Mouse (Mus musculus) cerebellum, postnatal 36 days (tissue): ENCODE measurements around the gene Tnfsf14.

Experiments
- DNase-seq, 2 experiments: peaks; one replicate each; pipeline ENCODE4 v3.0.0; 2021 to 2022; ENCODE audit warnings: mixed read lengths in 2 of 2

Gene Tnfsf14

GRCm38 (mm10) chr17:57194041-57194507 is at the start of gene Tnfsf14:
Gene Tnfsf14 (minus strand): TSS chr17:57194177.
- DNase-seq, result no peak

DNA sequence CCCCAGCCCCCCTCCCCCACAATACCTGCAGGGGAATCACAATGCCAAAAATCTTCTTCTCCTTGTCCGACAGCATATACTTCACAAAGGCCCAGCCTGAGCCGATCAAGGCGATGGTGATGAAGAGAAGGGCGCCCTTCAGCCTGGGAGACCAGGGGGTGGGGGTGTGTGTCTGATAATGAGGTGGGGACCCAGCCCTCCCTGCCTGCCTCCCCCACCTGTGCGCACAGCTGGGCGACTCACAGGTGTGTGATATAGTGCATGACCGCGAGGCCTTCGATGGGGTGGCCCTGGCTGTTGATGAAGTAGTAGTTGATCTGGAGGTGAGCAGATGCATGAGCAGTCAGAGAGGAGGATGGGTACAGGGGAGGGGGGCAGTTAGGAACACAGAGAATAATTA is 43.2 kb upstream of the Tnfsf14 start:
- no peak for DNase-seq

DNA sequence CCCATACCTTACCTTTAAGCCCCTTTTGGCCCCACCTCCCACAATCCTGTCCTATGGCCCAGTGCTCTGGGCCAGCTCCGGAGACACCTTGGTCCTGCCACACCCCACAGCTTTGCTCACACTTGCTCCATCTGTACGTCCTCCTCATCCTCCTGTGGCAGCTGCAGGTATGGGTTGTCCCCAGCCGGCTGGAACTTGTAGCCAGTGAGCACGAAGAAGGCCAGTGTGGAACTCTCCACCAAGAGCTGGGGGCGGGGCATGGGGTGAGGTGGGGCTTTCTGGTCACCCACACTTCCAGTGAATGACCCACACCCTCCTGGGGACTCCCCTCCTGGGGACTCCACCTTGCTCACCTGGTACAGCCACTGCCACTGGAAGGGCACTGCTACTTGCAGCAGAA is 41.8 kb upstream of the Tnfsf14 start:
- DNase-seq, result no peak

GRCm38 (mm10) chr17:57234254-57234928 is 40.4 kb upstream of the Tnfsf14 start:
- DNase-seq, result no peak

DNA sequence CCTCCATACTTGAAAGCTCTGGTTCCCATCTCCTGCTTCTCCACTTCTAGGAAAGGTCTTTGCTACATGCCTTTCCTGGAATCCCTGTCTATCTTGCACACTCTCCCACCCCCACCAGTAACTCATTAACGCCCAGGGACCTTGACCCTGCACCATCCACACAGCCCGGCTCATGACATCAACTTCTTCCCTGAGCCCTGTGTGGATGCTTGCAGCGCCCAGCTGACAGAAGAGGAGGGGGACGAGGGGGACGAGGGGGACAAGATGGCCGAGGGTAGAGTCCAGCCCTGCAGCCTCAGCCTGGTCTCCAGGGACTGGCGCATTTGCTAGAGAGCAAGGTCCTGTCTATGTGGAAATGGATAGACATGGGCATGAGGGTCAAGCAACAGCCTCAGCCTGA is 39.1 kb upstream of the Tnfsf14 start:
- no peak for DNase-seq

GRCm38 (mm10) chr17:57232200-57232599 is 38.2 kb upstream of the Tnfsf14 start:
- no peak for DNase-seq

DNA sequence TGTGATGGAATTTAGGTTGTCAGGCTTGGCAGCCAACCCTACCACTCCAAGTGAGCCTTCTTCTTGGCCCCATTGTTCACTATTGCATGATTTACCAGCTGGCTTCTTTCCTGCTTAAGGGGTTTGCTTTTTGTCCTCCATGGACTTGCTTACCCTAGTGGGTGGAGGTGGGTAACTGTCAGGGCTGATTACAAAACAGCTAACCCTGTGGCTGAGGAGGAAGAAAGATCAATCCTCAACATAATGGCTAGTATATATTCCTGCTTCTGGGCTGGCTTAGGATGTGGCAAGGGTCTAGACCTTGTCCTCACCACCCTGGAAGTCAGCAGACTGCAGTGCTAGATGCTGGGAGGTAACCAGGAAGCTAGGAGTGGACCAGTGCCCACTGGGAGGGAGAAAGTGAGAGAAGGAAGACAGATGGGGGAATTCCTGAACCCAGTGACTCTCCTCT is 37.4 kb upstream of the Tnfsf14 start:
- DNase-seq, result no peak

DNA sequence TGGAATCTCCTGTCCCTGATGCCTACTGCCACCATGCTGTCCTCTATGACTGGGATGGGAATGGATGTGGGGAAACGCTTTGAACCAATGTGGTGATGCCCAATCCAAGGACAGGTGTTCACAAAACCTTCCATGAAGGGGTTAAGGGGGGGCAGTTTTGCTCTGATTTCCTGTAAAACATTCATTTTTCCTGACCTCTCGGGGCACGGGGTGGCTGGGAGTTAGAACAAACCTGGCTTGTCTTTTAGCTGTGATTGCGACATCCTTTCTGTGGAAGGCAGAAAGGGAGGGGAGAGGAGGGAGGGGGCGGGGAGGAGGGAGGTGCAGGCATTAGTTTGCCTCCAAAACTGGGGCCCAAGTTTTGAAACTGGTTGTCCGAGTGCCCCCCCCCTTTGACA is 36.8 kb upstream of the Tnfsf14 start:
- no peak for DNase-seq

GRCm38 (mm10) chr17:57229851-57230727 is 36.1 kb upstream of the Tnfsf14 start:
- DNase-seq, result no peak

GRCm38 (mm10) chr17:57228873-57229272 is 34.9 kb upstream of the Tnfsf14 start:
- no peak for DNase-seq

- no peak for DNase-seq
Measured at GRCm38 (mm10) chr17:57228014-57228413, 34.0 kb upstream of the Tnfsf14 start, which contains the start of gene C3. Gene C3 (minus strand): TSS chr17:57228136.

DNA sequence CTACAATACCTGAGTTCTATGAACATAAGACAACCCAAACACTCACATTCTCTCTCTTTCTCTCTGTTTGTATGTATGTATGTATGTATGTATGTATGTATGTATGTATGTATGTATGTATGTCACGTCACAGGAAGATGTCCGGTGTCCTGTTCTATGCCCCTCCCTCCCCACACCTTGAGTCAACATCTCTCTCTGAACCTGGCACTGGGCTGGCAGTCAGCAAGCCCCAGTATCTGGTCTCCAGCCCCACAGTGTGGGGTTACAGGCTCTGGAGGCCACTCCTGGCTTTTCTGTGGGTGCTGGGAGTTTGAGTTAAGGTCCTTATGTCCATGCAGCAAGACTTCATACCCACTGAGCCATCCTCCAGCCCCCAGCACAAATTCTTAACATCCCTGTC is 33.5 kb upstream of the Tnfsf14 start:
- DNase-seq, result no peak

DNA sequence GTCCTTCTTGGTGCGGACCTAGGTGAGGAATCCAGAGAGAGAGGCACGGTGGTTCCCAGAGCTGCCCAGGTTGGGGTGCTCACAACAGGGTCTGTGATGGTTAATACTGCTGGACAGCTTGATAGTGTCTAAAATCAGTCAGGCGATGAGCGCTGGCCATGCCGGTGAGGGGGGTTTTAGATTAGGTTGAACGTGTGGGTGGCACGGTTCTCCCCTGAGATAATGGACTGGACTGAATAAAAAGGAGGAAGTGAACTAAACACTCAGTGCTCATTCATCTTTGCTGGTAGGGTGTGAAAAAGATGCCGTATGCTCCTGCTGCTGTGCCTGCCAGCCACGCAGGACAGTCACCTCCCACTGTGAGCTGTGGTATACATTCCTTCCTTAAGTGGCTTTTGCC is 29.3 kb upstream of the Tnfsf14 start:
- no peak for DNase-seq

- DNase-seq, result no peak
Measured at GRCm38 (mm10) chr17:57221911-57222310, 27.9 kb upstream of the Tnfsf14 start.

- no peak for DNase-seq
Measured at GRCm38 (mm10) chr17:57219884-57220207, 25.9 kb upstream of the Tnfsf14 start.

DNA sequence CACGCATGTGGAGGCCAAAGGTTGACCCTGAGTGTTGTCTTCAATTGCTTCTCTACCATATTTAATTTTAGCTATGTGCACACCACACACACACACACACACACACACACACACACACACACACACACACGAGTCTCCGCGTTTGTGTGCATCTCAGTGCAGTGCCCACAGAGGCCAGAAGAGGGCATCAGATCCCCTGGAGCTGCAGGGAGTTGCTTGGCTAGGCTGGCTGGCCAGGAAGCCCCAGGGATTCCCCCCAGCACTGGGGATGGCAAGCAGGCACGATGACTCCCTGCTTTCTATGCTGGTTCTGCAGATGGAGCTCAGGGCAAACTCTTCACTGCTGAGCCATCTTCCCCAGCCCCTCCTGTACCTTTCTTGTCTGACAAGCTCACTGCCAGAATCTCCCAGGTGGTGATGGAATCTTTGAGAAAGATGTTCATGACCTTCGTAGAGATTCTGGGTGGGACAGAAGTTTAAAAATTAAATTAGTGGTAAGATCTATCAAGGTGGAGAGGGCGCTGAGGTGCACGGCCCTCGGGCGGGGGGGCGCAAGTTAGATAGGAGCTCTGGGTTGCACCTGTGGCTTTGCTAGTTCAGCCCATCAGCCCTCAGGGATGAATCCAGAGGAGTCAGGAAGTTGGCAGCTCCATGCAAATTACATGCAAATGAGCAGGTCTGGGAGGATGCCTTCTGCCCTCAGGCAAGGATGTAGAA is 25.3 kb upstream of the Tnfsf14 start:
- DNase-seq, result peak; percentile 62 to 66

- no peak for DNase-seq
Measured at GRCm38 (mm10) chr17:57218335-57218900, 24.4 kb upstream of the Tnfsf14 start.

- no peak for DNase-seq
Measured at GRCm38 (mm10) chr17:57214676-57215387, 20.9 kb upstream of the Tnfsf14 start.

DNA sequence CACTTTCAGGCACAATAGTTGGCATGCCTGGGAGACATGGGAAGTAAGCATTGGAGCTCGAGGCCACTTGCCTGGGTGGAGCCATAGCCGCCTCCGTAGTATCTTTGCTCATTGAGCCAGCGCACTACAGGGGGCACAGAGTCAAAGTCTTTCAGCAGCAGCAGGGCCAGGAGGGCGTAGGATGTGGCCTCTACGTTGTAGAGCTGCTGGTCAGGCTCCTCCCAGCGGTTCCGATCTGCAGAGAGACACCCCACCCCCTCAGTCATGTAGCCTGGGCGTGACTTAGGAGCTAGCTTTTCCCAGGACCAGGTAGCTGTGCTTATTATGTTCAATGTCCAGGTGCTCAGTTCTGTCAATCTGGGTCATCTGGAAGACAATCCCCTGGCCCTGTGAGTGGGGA is 17.5 kb upstream of the Tnfsf14 start:
- no peak for DNase-seq

- no peak for DNase-seq
Measured at GRCm38 (mm10) chr17:57209330-57209729, 15.4 kb upstream of the Tnfsf14 start.

DNA sequence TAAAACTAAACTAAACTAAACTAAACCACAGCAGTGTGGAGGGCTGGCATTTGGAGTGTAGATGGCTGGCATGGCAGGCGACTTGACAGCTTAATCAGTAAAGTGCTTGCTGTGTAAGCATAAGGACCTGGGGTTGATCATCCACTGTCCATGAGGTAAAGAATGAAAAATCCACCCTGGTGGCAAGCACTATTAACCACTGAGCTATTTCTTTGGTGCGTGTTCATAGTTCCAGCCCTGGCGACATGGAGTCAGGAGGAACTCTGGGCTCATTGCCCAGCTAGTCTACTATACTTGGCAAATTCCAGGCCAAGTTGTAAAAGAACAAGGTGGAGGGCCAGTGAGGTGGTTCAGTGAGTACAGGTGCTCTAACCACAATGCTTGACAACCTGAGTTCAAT is 14.0 kb upstream of the Tnfsf14 start:
- no peak for DNase-seq
